Mouse (Mus musculus): ENCODE data around the gene Olfr98.

DNA sequence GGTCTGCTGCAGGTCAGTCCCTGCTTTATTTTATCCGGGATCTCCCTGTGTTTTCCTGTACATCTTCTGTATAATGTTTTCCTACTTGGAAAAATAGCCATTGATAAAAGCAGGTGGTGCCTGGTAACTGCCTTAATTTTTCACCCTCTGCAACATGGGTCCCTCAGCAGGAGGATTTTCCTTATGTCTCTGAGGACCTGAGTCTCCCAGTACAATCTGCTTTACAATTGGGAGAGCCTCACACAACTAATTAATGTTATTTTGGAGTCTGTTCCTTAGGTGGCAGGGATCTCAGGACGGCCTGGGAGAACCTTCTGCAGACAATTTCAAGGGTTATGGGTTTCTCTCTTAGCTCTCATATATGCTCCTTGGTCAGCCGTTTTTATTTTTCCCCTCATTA lies 50.5 kb downstream of the Olfr98 start, which contains the start of gene Olfr95:
- no peak for TF ChIP-seq POLR2A (IDR thresholded peaks at IDR 0.05; ENCODE audit: low read depth, low read length)
- no peak for TF ChIP-seq EP300 (IDR thresholded peaks at IDR 0.05; ENCODE audit: low read length)
- TF ChIP-seq ZMIZ1 (IDR thresholded peaks at IDR 0.05; ENCODE audit: low read depth, low read length) = no peak
- TF ChIP-seq MEF2A (IDR thresholded peaks at IDR 0.05; ENCODE audit: borderline replicate concordance, low read depth, low read length) = no peak
- no peak for TF ChIP-seq POLR2AphosphoS2 (IDR thresholded peaks at IDR 0.05; ENCODE audit: low read depth, low read length)
- no peak for TF ChIP-seq CTCF (conservative IDR thresholded peaks at IDR 0.05 in 1 of 2, IDR thresholded peaks at IDR 0.05 in 1 of 2; ENCODE audit: low read depth in 2 of 2, low read length in 2 of 2)
- no peak for TF ChIP-seq SMC3 (IDR thresholded peaks at IDR 0.05; ENCODE audit: low read depth, low read length)
- no peak for TF ChIP-seq KAT2A (IDR thresholded peaks at IDR 0.05; ENCODE audit: insufficient replicate concordance, low read length)

All from CH12.LX (cell line).